Mouse (Mus musculus) forebrain, embryonic 10.5 days (tissue): ENCODE data around the gene Ralgapa1. TPM values are rescaled to one million over a fixed set of nuclear protein-coding genes. Genes with fewer than 3 reads are reported as not detected.
"Not testable (repeated sequence)": the region's sequence is repeated elsewhere in the genome, so short reads cannot be mapped to it uniquely, and the experiment has no call there.

Experiments
- DNase-seq: peaks from one replicate; pipeline ENCODE4 v3.0.0-alpha.2; 2017; ENCODE audit warnings: low spot score; ENCODE audit errors: extremely low spot score
- H3K27ac ChIP-seq: fragments of 300-500 bp; sonication (generic); 2 replicates; pipeline ENCODE4 v1.5.1; 2016; ENCODE audit warnings: mild to moderate bottlenecking
- H3K27me3 ChIP-seq: fragments of 300-500 bp; sonication (generic); 2 replicates; pipeline ENCODE4 v1.6.1; 2016; ENCODE audit warnings: mild to moderate bottlenecking; ENCODE audit not compliant: poor library complexity, severe bottlenecking
- H3K36me3 ChIP-seq: fragments of 300-500 bp; sonication (generic); replicated peaks from 2 replicates; pipeline ENCODE4 v1.6.1; 2016; ENCODE audit warnings: mild to moderate bottlenecking, moderate library complexity
- H3K4me1 ChIP-seq: fragments of 300-500 bp; sonication (generic); 2 replicates; pipeline ENCODE4 v1.6.1; 2016
- H3K4me3 ChIP-seq: fragments of 300-500 bp; sonication (generic); 2 replicates; pipeline ENCODE4 v1.5.1; 2016; ENCODE audit warnings: mild to moderate bottlenecking, moderate library complexity
- H3K9me3 ChIP-seq: fragments of 300-500 bp; sonication (generic); 2 replicates; pipeline ENCODE4 v1.6.1; 2016; ENCODE audit warnings: mild to moderate bottlenecking, moderate library complexity
- WGBS: fragments of 180-500 bp; shearing (Covaris S2); methylation state at CpG from one replicate; pipeline ENCODE4 v1.1.7; 2016; 5-methylcytosine and 5-hydroxymethylcytosine counted together
- polyA plus RNA-seq: library from polyadenylated mRNA; unstranded; fragments of >200 nt; fragmentation: Nextera tagmentation; extraction: Ambion mirVana; gene quantifications from 2 replicates; pipeline ENCODE4 v1.2.1, GENCODE M21; 2016

The Ralgapa1 gene
- polyA plus RNA-seq, 1 experiment from 2014 or later = 11.4 TPM

DNA sequence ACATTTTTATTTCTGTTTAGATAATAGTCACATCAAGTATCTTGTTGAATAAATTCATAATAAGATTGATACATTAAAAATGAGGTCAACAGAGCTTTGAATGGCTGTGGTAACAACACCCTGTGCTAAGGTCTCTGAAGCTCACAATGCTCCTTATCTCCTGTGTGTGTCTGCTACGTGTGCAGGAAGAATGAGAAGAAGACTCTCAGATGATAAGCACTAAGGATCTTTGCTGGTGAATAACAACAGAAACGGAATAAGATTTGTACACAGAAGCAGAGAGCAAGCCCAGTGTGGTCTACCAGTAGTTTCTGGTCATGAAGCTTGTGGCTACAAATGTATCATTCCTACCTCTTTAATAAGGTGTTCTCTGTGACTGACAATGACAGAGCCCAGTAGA lies 210.2 kb downstream of the Ralgapa1 start:
- Histone ChIP-seq H3K4me1 (peaks cover 31% of the 10 kb centered on the region), H3K36me3 (no peaks in the 10 kb centered on the region), H3K9me3 (no peaks in the 10 kb centered on the region), H3K27ac (no peak overlapping the region), H3K27me3 (no peaks in the 10 kb centered on the region), H3K4me3 (no peak overlapping the region)
- WGBS = 76% methylated on average over 2 of the region's 2 CpGs
- DNase-seq = no peak

DNA sequence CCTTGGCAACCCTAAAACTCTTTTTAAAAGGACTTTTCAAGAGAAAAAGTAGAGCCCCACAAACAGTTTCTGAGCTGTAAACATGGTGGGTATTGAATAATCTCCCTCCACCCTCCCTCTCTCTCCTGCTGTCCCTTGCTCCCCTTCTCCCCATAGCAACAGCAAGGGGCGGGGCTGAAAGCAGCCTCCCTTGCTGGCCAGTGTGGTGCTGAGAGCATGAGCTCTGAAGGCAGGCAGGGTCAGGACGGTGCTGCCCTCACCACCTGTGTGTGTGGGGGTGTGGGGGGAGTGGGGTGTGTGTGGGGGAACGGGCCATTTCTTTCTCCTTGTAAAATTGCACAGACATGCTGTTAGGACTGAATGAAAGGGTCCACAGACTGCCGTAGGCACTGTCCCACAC lies 213.1 kb downstream of the Ralgapa1 start:
- 25% methylated on average over 4 of the region's 4 CpGs for WGBS
- Histone ChIP-seq H3K4me3 (no peak overlapping the region), H3K27me3 (peaks cover 12% of the 10 kb centered on the region; the same call in 1 of the 2 replicates), H3K4me1 (peaks cover 19% of the 10 kb centered on the region), H3K36me3 (no peaks in the 10 kb centered on the region), H3K27ac (no peak overlapping the region), H3K9me3 (no peaks in the 10 kb centered on the region)
- DNase-seq = no peak

DNA sequence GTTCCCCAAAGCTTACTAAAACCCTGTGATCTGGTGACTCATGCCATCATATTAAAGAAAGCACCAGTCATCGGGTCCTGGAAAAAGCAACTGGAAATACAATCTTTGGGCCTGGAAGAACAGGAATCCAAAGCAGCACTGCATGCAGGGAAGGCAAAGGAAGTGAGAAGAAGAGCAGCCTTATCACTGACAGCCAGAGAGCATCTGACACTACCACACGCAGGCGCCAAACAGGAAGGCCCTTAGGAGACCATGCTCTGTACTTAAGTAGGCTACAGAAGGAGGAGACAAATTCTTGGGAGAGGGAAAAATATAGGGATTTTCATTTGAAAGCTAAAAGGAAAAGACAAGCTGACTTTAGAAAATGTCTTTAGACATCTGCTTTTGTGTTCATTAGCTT lies 216.6 kb downstream of the Ralgapa1 start:
- H3K27me3 ChIP-seq = peaks cover 46% of the 10 kb centered on the region
- no peaks in the 10 kb centered on the region for H3K36me3 ChIP-seq
- no peak for DNase-seq
- peaks cover 34% of the 10 kb centered on the region for H3K4me1 ChIP-seq
- H3K27ac ChIP-seq = no peak overlapping the region
- no peaks in the 10 kb centered on the region for H3K9me3 ChIP-seq
- WGBS = 83% methylated on average over 3 of the region's 3 CpGs
- H3K4me3 ChIP-seq = no peak overlapping the region

DNA sequence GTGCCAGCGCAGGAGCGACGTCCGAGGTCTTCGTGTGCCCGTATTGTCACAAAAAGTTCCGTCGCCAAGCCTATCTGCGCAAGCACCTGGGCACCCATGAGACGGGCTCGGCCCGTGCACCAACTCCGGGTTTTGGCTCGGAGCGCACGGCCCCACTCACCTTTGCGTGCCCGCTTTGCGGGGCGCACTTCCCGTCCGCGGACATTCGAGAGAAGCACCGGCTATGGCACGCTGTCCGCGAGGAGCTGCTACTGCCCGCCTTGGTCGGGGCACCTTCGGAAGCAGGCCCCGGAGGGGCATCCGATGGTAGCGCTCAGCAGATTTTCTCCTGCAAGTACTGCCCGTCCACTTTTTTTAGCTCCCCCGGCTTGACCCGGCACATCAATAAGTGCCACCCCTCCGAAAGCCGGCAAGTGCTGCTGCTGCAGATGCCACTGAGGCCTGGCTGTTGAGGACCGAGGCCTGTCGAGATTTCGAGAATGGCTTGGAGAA lies 220.4 kb downstream of the Ralgapa1 start:
- Histone ChIP-seq H3K4me3 (peak overlapping the region; percentile 59), H3K27ac (no peak overlapping the region), H3K4me1 (peaks cover 33% of the 10 kb centered on the region), H3K27me3 (peaks cover 84% of the 10 kb centered on the region), H3K9me3 (no peaks in the 10 kb centered on the region), H3K36me3 (no peaks in the 10 kb centered on the region)
- DNase-seq = no peak
- WGBS = 2% methylated on average over 42 of the region's 42 CpGs

DNA sequence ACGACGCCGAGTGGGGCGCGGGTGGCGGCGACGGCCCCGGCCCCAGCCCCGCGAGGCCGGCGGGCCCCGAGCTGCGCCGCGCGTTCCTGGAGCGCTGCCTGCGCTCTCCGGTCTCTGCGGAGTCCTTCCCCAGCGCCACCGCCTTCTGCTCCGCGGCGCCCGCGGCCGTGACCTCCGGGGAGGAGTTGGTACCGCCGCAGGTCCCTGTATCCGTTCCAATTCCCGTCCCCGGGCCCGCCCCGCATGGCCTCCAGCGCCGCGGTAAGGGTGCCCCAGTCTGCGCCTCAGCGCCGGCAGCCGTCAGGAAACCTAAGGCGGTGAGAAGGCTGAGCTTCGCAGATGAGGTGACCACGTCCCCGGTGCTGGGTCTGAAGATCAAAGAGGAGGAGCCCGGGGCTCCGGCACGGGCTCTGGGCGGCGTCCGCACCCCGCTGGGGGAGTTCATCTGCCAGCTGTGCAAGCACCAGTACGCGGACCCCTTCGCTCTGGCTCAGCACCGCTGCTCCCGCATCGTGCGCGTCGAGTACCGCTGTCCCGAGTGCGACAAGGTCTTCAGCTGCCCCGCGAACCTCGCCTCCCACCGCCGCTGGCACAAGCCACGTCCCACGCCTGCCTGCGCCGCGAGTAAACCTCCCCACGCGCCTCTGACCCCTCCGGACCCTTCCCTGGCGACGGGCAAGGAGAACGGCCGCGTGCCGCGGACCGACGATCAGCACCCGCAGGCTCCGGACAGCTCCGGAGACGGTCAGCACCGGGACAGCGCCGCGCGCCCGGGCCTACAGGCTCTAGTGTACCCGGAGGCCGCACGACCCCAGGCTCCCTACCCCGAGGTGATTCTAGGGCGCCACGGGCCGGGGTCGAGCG lies 221.1 kb downstream of the Ralgapa1 start:
- Histone ChIP-seq H3K4me3 (peak overlapping the region; percentile 59), H3K4me1 (peaks cover 27% of the 10 kb centered on the region), H3K27me3 (peaks cover 87% of the 10 kb centered on the region), H3K36me3 (no peaks in the 10 kb centered on the region), H3K27ac (peak overlapping the region; percentile 53; the same call in 1 of the 2 replicates), H3K9me3 (no peaks in the 10 kb centered on the region)
- DNase-seq = peak; percentile 77
- WGBS = under 1% methylated on average over 109 of the region's 109 CpGs

DNA sequence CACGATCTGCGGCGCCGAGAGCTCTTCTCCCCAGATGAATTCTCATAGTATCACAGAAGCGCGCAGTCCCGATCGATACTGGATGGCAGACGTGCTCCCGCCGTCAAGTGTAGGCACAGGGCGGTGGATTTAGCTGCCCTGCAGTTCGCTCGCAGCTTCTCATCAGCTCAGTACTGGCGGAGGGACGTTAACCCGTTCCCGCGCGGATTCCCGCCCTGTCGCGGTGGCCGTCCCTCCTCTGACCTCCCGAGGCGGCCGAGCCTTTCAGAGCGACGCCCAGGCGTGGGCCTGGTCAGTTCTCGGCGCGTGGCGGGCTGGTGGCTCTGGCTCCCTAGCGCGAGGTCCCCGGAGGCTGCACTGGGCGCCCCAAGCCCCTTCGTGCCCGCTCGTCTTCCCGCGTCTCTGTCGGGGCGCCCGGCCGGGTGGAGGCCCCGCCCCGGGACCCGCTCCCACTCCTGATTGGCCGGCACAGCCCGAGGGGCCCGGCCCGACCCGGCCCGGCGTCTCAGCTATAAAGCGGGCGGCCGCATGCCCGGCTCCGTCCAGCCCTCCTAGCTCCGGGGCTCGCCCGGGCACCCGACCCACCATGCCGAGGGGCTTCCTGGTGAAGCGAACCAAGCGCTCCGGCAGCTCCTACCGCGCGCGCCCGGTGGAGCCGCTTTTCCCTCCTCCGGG lies 221.9 kb downstream of the Ralgapa1 start, which contains the start of gene Insm2:
Gene Insm2 (plus strand): TSS at position 541 of the 675 bp plus-strand sequence.
- Histone ChIP-seq H3K27ac (peak within 1 kb of the TSS; percentile 53; the same call in 1 of the 2 replicates), H3K27me3 (peaks cover 86% of the 10 kb centered on the region)

DNA sequence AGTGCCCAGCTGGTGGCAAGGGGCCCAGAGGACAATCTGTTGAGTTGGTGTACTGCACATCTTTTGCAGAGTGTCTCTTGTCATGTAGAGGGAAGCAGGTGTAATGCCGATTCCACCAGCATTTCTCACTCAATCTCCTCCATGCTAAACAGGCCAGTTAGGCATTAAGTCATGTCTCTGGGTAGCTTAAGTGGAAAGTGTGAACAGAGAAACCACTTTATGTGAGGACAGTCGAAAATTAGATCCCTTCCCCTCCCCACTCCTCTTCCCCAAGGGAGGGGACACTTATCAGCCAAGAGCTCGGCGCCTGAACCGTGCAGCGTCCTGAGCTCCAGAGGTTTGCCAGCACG lies 222.5 kb downstream of the Ralgapa1 start:
- no peak overlapping the region for H3K27ac ChIP-seq
- no peaks in the 10 kb centered on the region for H3K9me3 ChIP-seq
- peak overlapping the region; percentile 59 for H3K4me3 ChIP-seq
- H3K27me3 ChIP-seq = peaks cover 84% of the 10 kb centered on the region
- WGBS = 3% methylated on average over 7 of the region's 7 CpGs
- no peaks in the 10 kb centered on the region for H3K36me3 ChIP-seq
- no peak for DNase-seq
- H3K4me1 ChIP-seq = peaks cover 27% of the 10 kb centered on the region

More for the DNA sequence above, 221.9 kb downstream of the Ralgapa1 start, which contains the start of gene Insm2:
- Histone ChIP-seq H3K4me1 (peaks cover 27% of the 10 kb centered on the region), H3K9me3 (no peaks in the 10 kb centered on the region), H3K4me3 (peak within 1 kb of the TSS; percentile 59), H3K36me3 (no peaks in the 10 kb centered on the region)
- under 1% methylated on average over 77 of the region's 77 CpGs for WGBS
- DNase-seq = peak; percentile 43

DNA sequence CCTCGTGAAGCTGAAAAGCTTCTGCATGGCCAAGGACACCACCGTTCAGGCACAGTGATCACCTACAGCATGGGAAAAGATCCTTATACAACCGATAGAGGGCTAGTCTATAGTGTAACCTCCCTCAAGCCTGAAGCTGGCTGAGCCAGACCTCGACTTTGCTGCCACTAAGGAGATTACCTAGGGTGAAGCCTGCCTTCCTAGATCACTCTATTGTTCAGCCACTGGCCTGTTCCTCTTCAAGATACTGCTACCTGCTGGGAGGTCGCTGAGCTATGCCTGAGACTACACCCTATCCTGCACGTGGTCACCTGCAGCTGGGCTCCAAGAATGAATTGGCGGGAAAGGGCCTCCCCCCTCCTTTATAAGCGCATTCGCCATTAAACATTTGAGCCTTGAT lies 234.0 kb downstream of the Ralgapa1 start:
- not testable (repeated sequence) for H3K9me3 ChIP-seq, DNase-seq, H3K36me3 ChIP-seq, H3K27me3 ChIP-seq, H3K4me1 ChIP-seq, H3K27ac ChIP-seq, H3K4me3 ChIP-seq
- 45% methylated on average over 9 of the region's 9 CpGs for WGBS

DNA sequence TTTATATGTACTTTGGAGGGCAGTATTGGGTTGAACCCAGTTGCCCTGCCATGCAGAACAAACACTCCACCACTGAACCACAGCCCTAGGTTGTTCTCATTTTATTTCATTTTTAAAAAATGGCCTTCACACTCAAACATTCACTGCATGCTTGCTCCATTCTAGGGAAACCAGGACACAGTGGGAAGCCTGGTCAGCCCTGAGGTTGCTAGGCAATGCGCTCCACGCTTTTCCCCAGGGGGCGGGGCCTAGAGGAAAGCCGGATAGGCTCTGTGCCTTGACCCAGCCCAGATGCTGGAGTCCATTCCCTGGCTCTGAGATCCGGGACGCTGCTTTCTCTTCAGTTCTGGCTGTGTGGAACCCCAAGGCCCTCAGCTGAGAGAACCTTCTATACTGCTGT lies 247.2 kb downstream of the Ralgapa1 start:
- WGBS = 4% methylated on average over 6 of the region's 6 CpGs
- H3K27me3 ChIP-seq = no peaks in the 10 kb centered on the region
- no peaks in the 10 kb centered on the region for H3K9me3 ChIP-seq
- H3K27ac ChIP-seq = no peak overlapping the region
- DNase-seq = peak; percentile 54
- H3K36me3 ChIP-seq = no peaks in the 10 kb centered on the region
- H3K4me3 ChIP-seq = no peak overlapping the region
- peaks cover 29% of the 10 kb centered on the region for H3K4me1 ChIP-seq

DNA sequence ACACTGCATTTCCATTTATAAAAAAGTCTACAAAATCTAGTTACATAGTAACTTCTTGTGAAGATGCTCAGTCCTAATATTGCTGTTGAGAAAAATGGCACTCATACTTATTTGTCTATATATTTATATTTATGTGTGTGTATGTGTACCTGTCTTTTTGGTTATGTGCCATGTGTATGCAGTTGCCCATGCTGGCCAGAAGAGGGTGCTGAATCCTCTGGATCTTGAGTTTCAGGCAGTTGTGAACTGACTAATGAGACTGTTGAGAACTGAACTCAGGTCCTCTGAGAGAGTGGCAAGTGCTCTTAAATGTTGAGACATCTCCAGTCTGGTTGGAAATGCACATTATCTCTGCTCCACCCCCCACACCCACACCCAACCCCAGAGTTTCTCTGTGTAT lies 247.9 kb downstream of the Ralgapa1 start:
- H3K27ac ChIP-seq = no peak overlapping the region
- H3K4me1 ChIP-seq = peaks cover 29% of the 10 kb centered on the region
- no peaks in the 10 kb centered on the region for H3K9me3 ChIP-seq
- no peak for DNase-seq
- no peaks in the 10 kb centered on the region for H3K36me3 ChIP-seq
- no peak overlapping the region for H3K4me3 ChIP-seq
- H3K27me3 ChIP-seq = no peaks in the 10 kb centered on the region

DNA sequence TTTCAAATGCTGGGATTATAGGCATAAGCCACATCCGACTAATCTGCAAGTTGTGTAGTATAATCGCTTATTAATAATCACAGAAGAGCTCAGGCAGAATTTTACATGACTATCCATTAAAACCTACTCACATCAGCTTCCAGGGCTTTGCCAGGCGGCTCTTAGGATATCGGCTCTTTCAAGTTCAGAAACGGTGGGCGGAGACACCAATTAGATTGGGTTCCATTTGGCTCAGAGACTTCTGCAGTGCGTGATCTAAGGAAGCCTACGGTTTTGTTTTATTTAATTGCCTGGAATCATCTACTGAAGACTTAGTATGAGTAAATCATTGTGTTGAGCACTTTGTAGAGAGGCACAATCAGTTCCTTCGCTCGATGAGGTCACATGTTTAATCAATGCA lies 249.3 kb downstream of the Ralgapa1 start:
- Histone ChIP-seq H3K27ac (no peak overlapping the region), H3K27me3 (no peaks in the 10 kb centered on the region), H3K9me3 (no peaks in the 10 kb centered on the region), H3K4me1 (peaks cover 29% of the 10 kb centered on the region), H3K36me3 (no peaks in the 10 kb centered on the region), H3K4me3 (no peak overlapping the region)
- no peak for DNase-seq
- 86% methylated on average over 10 of the region's 10 CpGs for WGBS

DNA sequence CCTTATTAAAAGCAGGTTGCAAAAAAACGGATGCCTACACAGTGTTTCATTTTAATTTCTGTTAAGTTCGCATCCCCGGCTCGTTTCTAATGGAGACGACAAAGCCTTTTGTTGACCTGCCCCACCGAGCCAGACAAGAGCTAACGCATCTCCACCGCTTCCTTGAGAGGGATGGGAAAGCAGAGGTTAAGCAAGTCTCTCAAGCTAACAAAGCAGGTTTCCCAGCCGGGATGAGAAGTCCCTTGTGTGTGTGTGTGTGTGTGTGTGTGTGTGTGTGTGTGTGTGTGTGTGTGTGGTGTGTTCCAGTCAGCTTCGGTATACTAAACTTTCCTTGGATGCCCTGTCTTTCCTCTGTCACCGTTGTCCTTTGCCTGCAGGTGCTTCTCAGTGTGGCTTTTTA lies 249.8 kb downstream of the Ralgapa1 start:
- Histone ChIP-seq H3K4me1 (peaks cover 31% of the 10 kb centered on the region), H3K4me3 (no peak overlapping the region), H3K27ac (no peak overlapping the region), H3K9me3 (no peaks in the 10 kb centered on the region), H3K27me3 (no peaks in the 10 kb centered on the region), H3K36me3 (no peaks in the 10 kb centered on the region)
- WGBS = 81% methylated on average over 11 of the region's 11 CpGs
- no peak for DNase-seq

DNA sequence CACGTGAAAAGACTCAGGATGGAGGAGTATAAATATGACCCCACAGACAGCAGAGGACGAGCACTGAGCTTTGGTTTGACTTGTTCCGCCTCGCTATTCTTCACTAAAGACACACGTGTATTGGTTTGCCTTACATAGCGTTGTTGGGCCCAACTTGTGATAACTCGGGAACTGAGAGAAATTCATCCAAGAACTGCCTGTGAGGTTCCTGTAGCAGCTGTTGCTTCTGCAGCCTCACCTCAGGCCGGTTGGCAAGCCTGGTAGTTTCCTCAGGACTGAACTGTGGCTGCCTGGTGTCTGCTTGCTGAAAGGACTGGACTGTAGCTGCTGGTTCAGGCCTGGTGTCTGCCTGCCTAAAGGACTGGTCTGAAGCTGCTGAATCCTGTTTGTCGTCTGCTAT lies 250.3 kb downstream of the Ralgapa1 start:
- Histone ChIP-seq H3K4me3 (no peak overlapping the region), H3K9me3 (no peaks in the 10 kb centered on the region), H3K36me3 (no peaks in the 10 kb centered on the region), H3K4me1 (peaks cover 32% of the 10 kb centered on the region), H3K27me3 (no peaks in the 10 kb centered on the region), H3K27ac (no peak overlapping the region; the same call in 1 of the 2 replicates)
- WGBS = 91% methylated on average over 9 of the region's 9 CpGs
- DNase-seq = no peak
